7 mouse cellular contexts compared by ENCODE assay signal in genomic region chr2:8754142-8754541, GRCm38 (mm10).
A peak's percentile ranks its signal among the peaks of the same experiment; 100 is the strongest.
DNase-seq lines count a peak whose midpoint lies in the region; ATAC-seq and TF ChIP-seq lines count a peak whose summit lies in the region.

No protein-coding gene starts in this region.

- peak; percentile 71; the same call in 1 of the 2 replicates for ATAC-seq in forebrain, embryonic 11.5 days (replicated peaks; ENCODE audit: low FRiP score)
- 0 out of 2 replicates have a peak, but pooled peaks have one; percentile 33 for ATAC-seq in kidney, postnatal 0 days (replicated peaks; ENCODE audit: low FRiP score, low read depth)
- peak; percentile 24; the same call in 1 of the 2 replicates for ATAC-seq in lung, embryonic 14.5 days (ENCODE audit: insufficient read depth)

- H3K4me2 ChIP-seq in forebrain, embryonic 11.5 days (ENCODE audit: low read depth, low read length, severe bottlenecking): no peak overlapping the region
- no peak overlapping the region for H3K4me2 ChIP-seq in kidney, postnatal 0 days (ENCODE audit: low read length)
- H3K4me2 ChIP-seq in lung, embryonic 14.5 days: no peak overlapping the region

- no peaks in the 10 kb centered on the region for H3K36me3 ChIP-seq in forebrain, embryonic 11.5 days (ENCODE audit: control insufficient read depth, insufficient read depth, low read length)
- no peaks in the 10 kb centered on the region for H3K36me3 ChIP-seq in kidney, postnatal 0 days (ENCODE audit: insufficient read depth, low read length)
- H3K36me3 ChIP-seq in lung, embryonic 14.5 days (ENCODE audit: insufficient read depth): no peaks in the 10 kb centered on the region

- WGBS in forebrain, embryonic 11.5 days: 13% methylated on average over 1 of the region's 1 CpGs
- 12% methylated on average over 1 of the region's 1 CpGs for WGBS in kidney, postnatal 0 days
- WGBS in lung, embryonic 14.5 days: 10% methylated on average over 1 of the region's 1 CpGs

- H3K4me3 ChIP-seq in forebrain, embryonic 11.5 days (ENCODE audit: low read depth, low read length): no peak overlapping the region
- no peak overlapping the region for H3K4me3 ChIP-seq in kidney, postnatal 0 days (replicated peaks; ENCODE audit: low read depth, low read length)
- no peak overlapping the region for H3K4me3 ChIP-seq in lung, embryonic 14.5 days (ENCODE audit: low read depth, low read length)

- H3K4me1 ChIP-seq in forebrain, embryonic 11.5 days (replicated peaks; ENCODE audit: control insufficient read depth, insufficient read depth, low read length): no peaks in the 10 kb centered on the region
- H3K4me1 ChIP-seq in kidney, postnatal 0 days (replicated peaks; ENCODE audit: insufficient read depth, low read length): no peaks in the 10 kb centered on the region
- no peaks in the 10 kb centered on the region for H3K4me1 ChIP-seq in lung, embryonic 14.5 days (ENCODE audit: insufficient read depth)

- DNase-seq in urinary bladder, postnatal 14 days (ENCODE audit: low spot score): peak; percentile 51
- DNase-seq in urinary bladder, postnatal 4 days (ENCODE audit: low spot score in 2 of 2): no peak
- DNase-seq in adrenal gland, postnatal 14 days: peak; percentile 32
- no peak for DNase-seq in forebrain, embryonic 11.5 days (ENCODE audit: low spot score)
- DNase-seq in kidney, postnatal 0 days (ENCODE audit: low spot score): peak; percentile 64
- DNase-seq in lung, embryonic 14.5 days: peak; percentile 79
- DNase-seq in right cerebral cortex, postnatal 10 days (ENCODE audit: low spot score in 2 of 2): peak; percentile 33 to 58

- TF ChIP-seq CTCF in kidney, postnatal 0 days (IDR thresholded peaks at IDR 0.05; ENCODE audit: low read depth): peak; percentile 87
- TF ChIP-seq CTCF in lung, embryonic 14.5 days (IDR thresholded peaks at IDR 0.05; ENCODE audit: low read depth): peak; percentile 81

- no peak overlapping the region for H3K27ac ChIP-seq in forebrain, embryonic 11.5 days (ENCODE audit: low read depth, low read length)
- no peak overlapping the region for H3K27ac ChIP-seq in kidney, postnatal 0 days
- no peak overlapping the region for H3K27ac ChIP-seq in lung, embryonic 14.5 days (ENCODE audit: low read depth)

- no peaks in the 10 kb centered on the region for H3K9me3 ChIP-seq in forebrain, embryonic 11.5 days (ENCODE audit: control insufficient read depth, low read length)
- no peaks in the 10 kb centered on the region for H3K9me3 ChIP-seq in kidney, postnatal 0 days (replicated peaks; ENCODE audit: low read length)
- H3K9me3 ChIP-seq in lung, embryonic 14.5 days (ENCODE audit: low read depth, low read length): no peaks in the 10 kb centered on the region

- H3K9ac ChIP-seq in forebrain, embryonic 11.5 days (ENCODE audit: low read length): no peak overlapping the region
- no peak overlapping the region for H3K9ac ChIP-seq in kidney, postnatal 0 days (ENCODE audit: low read depth, low read length)
- H3K9ac ChIP-seq in lung, embryonic 14.5 days: no peak overlapping the region

- H3K27me3 ChIP-seq in forebrain, embryonic 11.5 days (ENCODE audit: control insufficient read depth, insufficient read depth, low read length): no peaks in the 10 kb centered on the region
- H3K27me3 ChIP-seq in kidney, postnatal 0 days (ENCODE audit: insufficient read depth, low read length): no peaks in the 10 kb centered on the region
- no peaks in the 10 kb centered on the region for H3K27me3 ChIP-seq in lung, embryonic 14.5 days (ENCODE audit: insufficient read depth, low read length)

Comparison
In these comparisons a context has a peak if more than half of its experiments do, and no peak if none do; other contexts are left out.
1. DNase-seq: peak in urinary bladder, postnatal 14 days (single experiment), adrenal gland, postnatal 14 days (single experiment), kidney, postnatal 0 days (single experiment), lung, embryonic 14.5 days (single experiment) and right cerebral cortex, postnatal 10 days (2 of 2); none in urinary bladder, postnatal 4 days (0 of 2) and forebrain, embryonic 11.5 days (single experiment).
2. Peak in every context shown above with its lines, with median percentiles within 50 percentile points of each other: ATAC-seq.